Mouse (Mus musculus) E14TG2a.4 (cell line): Measurements from ENCODE around the gene Rai14.

Experiments
- H3K27me3 ChIP-seq: 2 replicates; pipeline ENCODE4 v1.6.1; 2014; ENCODE audit warnings: low read length, control low read depth; ENCODE audit not compliant: insufficient read depth
- H3K36me3 ChIP-seq: 2 replicates; pipeline ENCODE4 v1.6.1; 2014; ENCODE audit warnings: low read length, control low read depth; ENCODE audit not compliant: insufficient read depth
- H3K4me1 ChIP-seq: replicated peaks from 2 replicates; pipeline ENCODE4 v1.6.1; 2014; ENCODE audit warnings: low read depth, low read length, control low read depth
- H3K4me3 ChIP-seq: replicated peaks from 2 replicates; pipeline ENCODE4 v1.5.1; 2014; ENCODE audit warnings: mild to moderate bottlenecking, low read length
- H3K9me3 ChIP-seq: 2 replicates; pipeline ENCODE4 v1.6.1; 2014; ENCODE audit warnings: low read length, control low read depth
- CTCF ChIP-seq: conservative IDR thresholded peaks from 2 replicates; pipeline ENCODE4 v1.5.1; 2014; ENCODE audit warnings: low read length
- NANOG ChIP-seq: IDR thresholded peaks from 2 replicates; pipeline ENCODE4 v1.6.1; 2014; ENCODE audit warnings: borderline replicate concordance, low read length, mixed read lengths
- POU5F1 ChIP-seq: IDR thresholded peaks from 2 replicates; pipeline ENCODE4 v1.6.1; 2014; ENCODE audit warnings: low read length, borderline replicate concordance

Rai14 gene

GRCm38 (mm10) chr15:10690973-10691372 is 23.5 kb downstream of the Rai14 start:
- no peak for TF ChIP-seq POU5F1
- TF ChIP-seq CTCF = no peak
- TF ChIP-seq NANOG = no peak
- Histone ChIP-seq H3K4me1 (peaks cover 97% of the 10 kb centered on the region), H3K9me3 (no peaks in the 10 kb centered on the region), H3K4me3 (peak overlapping the region; percentile 55), H3K27me3 (no peaks in the 10 kb centered on the region), H3K36me3 (peaks cover 26% of the 10 kb centered on the region; the same call in 1 of the 2 replicates)

GRCm38 (mm10) chr15:10690219-10690618 is 24.2 kb downstream of the Rai14 start:
- TF ChIP-seq NANOG (no peak), CTCF (no peak), POU5F1 (no peak)
- H3K9me3 ChIP-seq = no peaks in the 10 kb centered on the region
- peaks cover 26% of the 10 kb centered on the region; the same call in 1 of the 2 replicates for H3K36me3 ChIP-seq
- H3K27me3 ChIP-seq = no peaks in the 10 kb centered on the region
- H3K4me1 ChIP-seq = peaks cover 97% of the 10 kb centered on the region
- H3K4me3 ChIP-seq = peak overlapping the region; percentile 55

- TF ChIP-seq NANOG (no peak), POU5F1 (no peak), CTCF (no peak)
Measured at GRCm38 (mm10) chr15:10689304-10689703, 25.1 kb downstream of the Rai14 start.

GRCm38 (mm10) chr15:10688686-10689085 is 25.7 kb downstream of the Rai14 start:
- Histone ChIP-seq H3K9me3 (no peaks in the 10 kb centered on the region), H3K4me3 (peak overlapping the region; percentile 0; the same call in 1 of the 2 replicates), H3K4me1 (peaks cover 94% of the 10 kb centered on the region), H3K27me3 (no peaks in the 10 kb centered on the region), H3K36me3 (peaks cover 24% of the 10 kb centered on the region; the same call in 1 of the 2 replicates)
- TF ChIP-seq NANOG (no peak), CTCF (no peak), POU5F1 (no peak)

More at GRCm38 (mm10) chr15:10689304-10689703, 25.1 kb downstream of the Rai14 start:
- Histone ChIP-seq H3K9me3 (no peaks in the 10 kb centered on the region), H3K4me1 (peaks cover 97% of the 10 kb centered on the region), H3K36me3 (peaks cover 24% of the 10 kb centered on the region; the same call in 1 of the 2 replicates), H3K27me3 (no peaks in the 10 kb centered on the region), H3K4me3 (peak overlapping the region; percentile 0; the same call in 1 of the 2 replicates)

GRCm38 (mm10) chr15:10687365-10687764 is 27.1 kb downstream of the Rai14 start:
- Histone ChIP-seq H3K36me3 (peaks cover 24% of the 10 kb centered on the region; the same call in 1 of the 2 replicates), H3K9me3 (no peaks in the 10 kb centered on the region), H3K27me3 (no peaks in the 10 kb centered on the region), H3K4me3 (peak overlapping the region; percentile 61), H3K4me1 (peaks cover 93% of the 10 kb centered on the region)
- TF ChIP-seq POU5F1 (no peak), CTCF (no peak), NANOG (peak; percentile 65)

GRCm38 (mm10) chr15:10685692-10686430 is 28.6 kb downstream of the Rai14 start:
- Histone ChIP-seq H3K36me3 (peaks cover 24% of the 10 kb centered on the region; the same call in 1 of the 2 replicates), H3K9me3 (no peaks in the 10 kb centered on the region), H3K4me1 (peaks cover 92% of the 10 kb centered on the region), H3K4me3 (peak overlapping the region; percentile 61), H3K27me3 (no peaks in the 10 kb centered on the region)
- no peak for TF ChIP-seq CTCF
- no peak for TF ChIP-seq NANOG
- no peak for TF ChIP-seq POU5F1

GRCm38 (mm10) chr15:10683687-10684203 is 30.7 kb downstream of the Rai14 start:
- H3K27me3 ChIP-seq = no peaks in the 10 kb centered on the region
- TF ChIP-seq POU5F1 = no peak
- no peak for TF ChIP-seq NANOG
- TF ChIP-seq CTCF = no peak
- no peak overlapping the region for H3K4me3 ChIP-seq
- peaks cover 91% of the 10 kb centered on the region for H3K4me1 ChIP-seq
- H3K9me3 ChIP-seq = no peaks in the 10 kb centered on the region
- H3K36me3 ChIP-seq = peaks cover 12% of the 10 kb centered on the region; the same call in 1 of the 2 replicates

GRCm38 (mm10) chr15:10680514-10680913 is 33.9 kb downstream of the Rai14 start:
- Histone ChIP-seq H3K4me1 (peaks cover 92% of the 10 kb centered on the region), H3K9me3 (no peaks in the 10 kb centered on the region), H3K27me3 (no peaks in the 10 kb centered on the region), H3K4me3 (no peak overlapping the region), H3K36me3 (no peaks in the 10 kb centered on the region)
- no peak for TF ChIP-seq CTCF
- TF ChIP-seq POU5F1 = no peak
- no peak for TF ChIP-seq NANOG
